22 mouse cellular contexts compared by ENCODE assay signal in genomic region chr6:108244571-108244970, GRCm38 (mm10).
"Had no signal": no experiment of that assay in that cellular context is flagged by ENCODE, and none has a peak within 500 bp of the region (broad histone marks: within the 10 kb centered on the region; RNA-seq: fewer than 3 reads in every experiment).

No protein-coding gene starts in this region.

- H3K9me3 ChIP-seq: lung, embryonic 15.5 days; megakaryocyte, embryonic 14.5 days; midbrain, embryonic 13.5 days; midbrain, embryonic 15.5 days; neural tube, embryonic 12.5 days; stomach, embryonic 15.5 days had no signal

- H3K27me3 ChIP-seq: lung, embryonic 15.5 days; megakaryocyte, embryonic 14.5 days; midbrain, embryonic 13.5 days; midbrain, embryonic 15.5 days; neural tube, embryonic 12.5 days; stomach, embryonic 15.5 days had no signal

- H3K4me3 ChIP-seq: lung, embryonic 15.5 days; megakaryocyte, embryonic 14.5 days; midbrain, embryonic 13.5 days; midbrain, embryonic 15.5 days; neural tube, embryonic 12.5 days; stomach, embryonic 15.5 days had no signal

- H3K36me3 ChIP-seq: lung, embryonic 15.5 days; midbrain, embryonic 13.5 days; midbrain, embryonic 15.5 days; neural tube, embryonic 12.5 days; stomach, embryonic 15.5 days had no signal

- H3K4me2 ChIP-seq: lung, embryonic 15.5 days; midbrain, embryonic 11.5 days; midbrain, embryonic 13.5 days; midbrain, embryonic 15.5 days; neural tube, embryonic 12.5 days; stomach, embryonic 15.5 days had no signal

- ATAC-seq: liver, postnatal 0 days; lung, postnatal 0 days; midbrain, embryonic 13.5 days; midbrain, embryonic 15.5 days had no signal

- H3K9ac ChIP-seq: liver, postnatal 0 days; lung, embryonic 15.5 days; midbrain, embryonic 13.5 days; midbrain, embryonic 15.5 days; neural tube, embryonic 12.5 days; stomach, embryonic 15.5 days had no signal

- DNase-seq: liver, postnatal 0 days; lung, adult 2 months; lung, postnatal 14 days; lung, postnatal 36 days; retina, postnatal 1 day; right cerebral cortex, adult 18-20 months; right cerebral cortex, postnatal 25 days; right cerebral cortex, postnatal 4 days; spleen, adult 18-20 months; thymus, adult 2 months; thymus, postnatal 25 days; thymus, postnatal 4 days had no signal

- H3K27ac ChIP-seq: lung, embryonic 15.5 days; macrophage; midbrain, embryonic 13.5 days; midbrain, embryonic 15.5 days; neural tube, embryonic 12.5 days; stomach, embryonic 15.5 days; stomach, postnatal 0 days had no signal
